Mouse (Mus musculus): ENCODE measurements around the gene Pigb.

- TF ChIP-seq GATA1 (IDR thresholded peaks at IDR 0.05; ENCODE audit: low read length): no peak
- no peak for TF ChIP-seq TAL1 (IDR thresholded peaks at IDR 0.05; ENCODE audit: low read length)
These were observed 9.7 kb upstream of the Pigb start for GRCm38 (mm10) chr9:73049833-73050232.

All from erythroblast, embryonic 14.5 days (primary cell).